Mouse (Mus musculus) kidney, postnatal 4 days (tissue): ENCODE data around the gene Sarm1.
A peak's percentile ranks its signal among the peaks of the same experiment; 100 is the strongest.
"Not testable (repeated sequence)": the region's sequence is repeated elsewhere in the genome, so short reads cannot be mapped to it uniquely, and the experiment has no call there.

Source experiments
- DNase-seq, 2 experiments: peaks; one replicate each; pipeline ENCODE4 v3.0.0; 2021; ENCODE audit warnings: mixed read lengths in 2 of 2

Sarm1 gene

DNA sequence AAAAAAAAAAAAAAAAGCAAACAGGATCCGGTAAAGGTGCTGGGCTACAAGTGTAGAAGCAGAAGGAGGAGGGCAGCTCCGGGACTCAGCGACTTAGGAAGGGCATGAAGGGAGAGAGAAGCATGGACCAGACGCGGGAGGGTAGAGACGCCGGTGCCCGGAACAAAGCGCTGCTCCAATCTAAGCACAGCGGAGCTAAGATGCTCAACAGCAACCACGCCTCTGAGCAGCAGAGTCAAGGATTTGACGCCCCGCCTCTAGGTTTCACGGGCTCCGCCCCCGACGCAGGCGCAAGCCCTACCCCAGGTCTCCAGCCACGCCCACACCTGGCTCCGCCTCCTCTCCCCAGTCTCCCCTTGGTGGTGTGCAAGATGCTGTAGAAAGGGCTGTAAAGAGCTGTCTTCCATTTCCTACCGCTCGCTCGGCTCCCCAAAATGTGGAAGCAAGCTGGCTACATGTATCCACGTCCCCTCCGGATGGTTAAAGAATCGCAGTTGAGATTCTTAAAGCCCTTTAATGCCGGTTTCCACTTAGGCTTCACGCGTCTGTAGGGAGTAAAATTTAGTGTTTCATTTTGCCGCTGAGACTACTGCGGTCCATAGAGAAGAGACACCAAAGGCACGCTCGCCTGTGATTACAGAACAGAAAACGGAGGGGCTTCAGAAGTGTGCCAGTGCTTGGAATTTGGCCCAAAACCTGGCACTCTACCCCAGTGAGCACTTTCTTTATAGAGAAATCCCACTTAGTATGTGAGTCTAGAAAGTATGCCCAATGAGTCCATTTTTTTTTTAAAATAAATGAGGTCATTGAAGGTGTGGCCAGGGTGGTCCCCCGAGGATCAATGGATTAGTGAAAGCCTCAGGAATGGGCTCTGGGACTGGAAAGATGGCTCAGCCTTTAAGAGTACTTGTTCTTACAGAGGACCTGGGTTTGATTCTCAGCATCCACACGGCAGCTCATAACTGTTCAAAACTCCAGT, at the start of gene Sarm1:
Sarm1 (minus strand) TSS at position 211 of the 979 bp plus-strand sequence.
- peak; percentile 96 for DNase-seq

DNA sequence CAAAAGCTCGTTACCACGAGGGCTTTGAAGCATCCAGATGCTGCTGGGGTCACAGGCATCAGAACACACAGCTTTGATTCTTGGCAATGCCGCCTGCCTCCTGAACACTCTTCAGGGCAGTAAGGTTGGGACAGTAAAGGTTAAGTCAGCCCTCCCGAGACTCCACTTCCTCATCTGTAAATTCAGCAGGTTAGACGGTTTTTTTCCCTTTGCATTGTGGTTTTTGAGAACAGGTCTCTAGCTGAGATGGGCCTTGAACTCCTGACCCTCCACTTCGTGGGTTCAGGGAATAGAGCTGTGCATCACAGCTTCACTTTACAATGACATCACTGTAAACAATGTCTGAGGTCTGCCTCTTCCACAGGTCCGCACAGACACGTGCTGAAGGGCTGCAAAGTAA, 47.6 kb upstream of the Sarm1 start:
- no peak for DNase-seq

DNA sequence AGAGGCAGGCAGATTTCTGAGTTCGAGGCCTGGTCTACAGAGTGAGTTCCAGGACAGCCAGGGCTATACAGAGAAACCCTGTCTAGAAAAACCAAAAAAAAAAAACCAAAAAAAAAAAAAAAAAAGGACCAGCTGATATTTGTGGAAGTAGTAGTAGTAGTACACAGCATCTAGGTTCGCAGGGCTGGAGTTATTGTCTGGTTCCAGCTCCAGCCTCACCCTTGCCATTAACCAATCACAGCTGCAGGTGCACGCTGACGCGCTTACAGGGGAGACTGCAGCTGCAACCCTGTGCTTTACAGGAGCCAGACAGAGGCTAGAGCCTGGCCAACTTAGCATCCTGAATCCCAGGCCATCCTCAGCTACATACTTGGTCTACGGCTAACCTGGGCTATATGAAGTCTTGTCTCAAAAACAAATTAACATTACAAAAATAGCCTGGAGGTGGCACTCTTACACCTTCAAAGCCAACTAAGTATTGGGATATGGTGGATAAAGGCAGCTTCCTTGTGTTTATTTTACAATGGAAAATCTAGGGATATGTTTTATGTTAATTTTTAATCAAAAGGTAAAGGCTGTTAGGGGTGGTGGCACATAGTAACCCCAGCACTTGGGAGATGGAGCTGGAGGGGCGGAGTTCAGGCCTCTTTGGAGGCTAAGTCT, 47.0 kb upstream of the Sarm1 start:
- DNase-seq = no peak

DNA sequence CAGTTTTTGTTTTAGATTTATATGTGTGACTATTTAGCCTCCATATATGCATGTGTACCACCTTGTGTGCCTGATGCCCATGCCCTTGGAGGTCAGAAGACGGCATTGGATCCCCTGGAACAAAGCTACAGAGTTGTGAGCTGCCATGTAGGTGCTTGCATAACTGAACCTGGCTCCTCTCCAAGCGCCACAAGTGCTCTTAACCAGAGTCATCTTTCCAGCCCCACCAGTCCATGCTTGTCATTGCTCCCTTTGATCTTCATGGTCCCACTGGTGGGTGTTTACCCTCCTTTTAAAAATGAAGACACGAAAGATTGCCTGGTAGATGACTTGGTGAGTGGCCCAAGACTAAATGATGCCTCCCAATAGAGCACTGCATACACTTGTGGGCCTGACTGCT, 42.8 kb upstream of the Sarm1 start:
- no peak for DNase-seq

DNA sequence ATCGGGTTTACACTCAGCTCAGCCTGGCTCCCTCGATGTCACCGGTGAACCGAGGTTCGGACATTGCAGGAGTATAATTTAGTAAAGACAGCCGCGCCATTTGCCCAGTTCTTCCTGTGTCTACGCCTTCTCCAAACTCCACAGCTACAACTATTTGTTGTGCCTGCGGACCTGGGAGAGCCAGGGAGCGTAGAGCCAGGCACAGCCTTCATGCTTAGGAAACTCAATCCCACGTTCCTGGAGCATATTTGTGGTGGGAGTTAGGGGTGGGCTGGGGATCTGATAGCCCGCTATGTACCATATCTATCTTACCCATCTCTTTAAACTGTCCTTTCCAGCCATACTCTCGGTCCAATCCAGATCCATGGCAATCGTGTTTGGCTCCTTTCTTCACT, 39.1 kb upstream of the Sarm1 start:
- DNase-seq = no peak

DNA sequence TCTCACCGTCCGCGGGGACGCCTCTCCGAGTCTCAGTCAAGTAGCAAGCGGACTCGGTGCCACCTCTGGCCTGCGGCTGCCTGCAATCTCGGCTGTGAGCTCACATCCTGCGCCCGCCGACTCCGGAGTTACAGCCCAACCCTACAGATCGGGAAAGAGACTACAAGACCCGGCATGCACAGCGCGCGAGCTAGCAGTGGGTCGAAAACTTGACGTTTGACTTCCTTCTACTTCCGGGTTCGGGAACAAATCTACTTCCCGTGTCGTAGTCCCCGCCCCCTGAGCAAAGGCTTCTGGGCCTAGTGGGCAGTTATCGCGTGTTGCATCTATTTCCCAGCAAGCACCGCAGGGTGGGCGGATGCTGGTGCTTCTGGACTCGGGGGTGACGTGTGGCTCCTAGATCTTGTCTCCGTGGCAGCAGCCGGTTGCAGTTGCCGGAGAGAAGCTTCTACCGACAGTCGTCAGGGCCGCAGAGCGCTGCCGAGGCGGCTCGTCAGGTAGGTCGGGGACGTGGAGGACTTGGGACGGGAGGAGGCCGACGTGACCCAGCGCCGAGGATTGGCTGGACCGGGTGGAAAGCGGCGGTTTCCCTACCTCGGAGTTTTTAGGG, 38.6 kb upstream of the Sarm1 start, which contains the start of the genes Tnfaip1 and Ift20:
Tnfaip1 (minus strand) TSS at position 253 of the 610 bp plus-strand sequence.
Ift20 (plus strand) TSS at position 282 of the 610 bp plus-strand sequence.
- peak; percentile 98 to 99 for DNase-seq

DNA sequence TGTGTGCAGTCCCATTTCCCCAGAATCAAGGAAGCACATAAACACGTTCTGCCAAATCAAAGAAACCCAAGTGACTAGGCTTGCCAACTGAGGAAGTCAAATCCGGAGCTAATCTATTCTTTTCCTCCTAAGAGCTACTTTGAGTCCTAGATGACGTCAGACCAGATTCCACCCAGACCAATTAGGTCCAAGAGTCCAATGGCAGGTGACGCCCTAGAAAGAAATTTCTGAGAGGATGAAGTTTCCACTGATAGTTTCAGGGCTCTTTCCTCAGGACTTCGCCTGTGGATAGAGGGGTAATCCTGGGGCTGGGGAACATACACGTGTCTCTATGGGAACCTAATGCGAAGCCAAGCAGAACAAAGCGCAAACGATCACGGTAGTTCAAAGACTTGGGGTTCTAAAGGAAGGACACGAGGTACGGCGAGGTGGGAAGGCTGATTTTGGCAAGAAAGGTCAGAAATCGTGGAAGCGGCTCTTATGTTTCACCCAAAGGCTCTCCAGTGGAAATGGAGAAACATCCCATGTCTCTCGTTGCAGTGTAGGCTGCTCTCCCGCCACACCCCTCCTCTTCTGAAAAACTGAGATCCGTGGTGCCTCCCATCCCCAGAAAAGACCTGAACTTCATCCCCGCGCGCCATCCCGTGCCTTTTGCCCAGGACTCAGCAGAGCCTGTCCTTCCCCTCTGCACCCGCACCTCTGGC, 38.0 kb upstream of the Sarm1 start:
- DNase-seq = peak; percentile 29 to 54

DNA sequence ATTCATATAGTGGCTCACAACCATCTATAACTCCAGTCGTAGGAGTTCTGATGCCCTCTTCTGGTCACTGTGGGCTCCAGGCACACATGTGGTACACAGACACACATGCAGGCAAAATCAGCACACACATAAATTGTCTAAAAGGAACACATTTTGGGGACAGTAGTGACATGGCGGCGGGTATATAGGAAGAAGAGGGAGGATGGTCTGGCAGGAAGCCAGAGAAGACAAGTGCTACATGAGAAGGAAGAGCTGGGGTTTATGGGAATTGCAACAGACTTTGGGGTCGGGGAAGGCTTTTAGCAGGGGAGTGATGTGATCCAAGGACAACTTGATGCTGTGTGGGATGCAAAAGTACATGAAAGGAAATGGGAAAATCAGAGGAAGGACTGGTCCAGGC, 37.0 kb upstream of the Sarm1 start:
- no peak for DNase-seq

DNA sequence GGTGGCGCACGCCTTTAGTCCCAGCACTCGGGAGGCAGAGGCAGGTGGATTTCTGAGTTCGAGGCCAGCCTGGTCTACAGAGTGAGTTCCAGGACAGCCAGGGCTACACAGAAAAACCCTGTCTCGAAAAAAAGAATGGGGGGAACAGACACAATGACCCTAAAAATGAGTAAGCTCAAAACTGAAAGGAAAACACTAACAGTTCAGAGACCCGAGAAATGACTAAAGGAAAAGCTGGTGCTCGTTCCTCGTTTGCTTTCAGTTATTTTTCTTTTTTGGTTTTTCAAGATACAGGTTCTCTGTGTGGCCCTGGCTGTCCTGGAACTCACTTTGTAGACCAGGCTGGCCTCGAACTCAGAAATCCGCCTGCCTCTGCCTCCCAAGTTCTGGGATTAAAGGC, 34.0 kb upstream of the Sarm1 start:
- DNase-seq = not testable (repeated sequence)

DNA sequence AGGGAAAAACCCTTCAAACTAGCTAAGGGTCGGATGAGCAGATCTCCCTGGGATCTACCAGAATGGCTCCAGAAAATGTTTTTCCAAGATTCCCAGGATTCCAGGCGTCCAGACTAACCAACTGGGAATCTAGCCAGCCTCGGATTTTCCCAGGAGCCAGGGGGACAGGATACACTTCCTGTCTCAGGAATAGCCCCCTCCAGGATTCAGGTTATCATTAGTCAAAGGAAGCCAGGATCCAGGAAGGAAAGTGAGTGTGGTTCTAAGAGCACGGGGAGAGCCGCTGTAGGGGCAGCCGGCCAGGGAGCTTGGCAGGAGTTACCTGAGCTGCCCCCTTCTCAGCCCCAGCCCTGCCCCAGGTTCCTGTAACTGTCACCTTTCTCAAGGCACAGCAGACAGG, 33.5 kb upstream of the Sarm1 start:
- DNase-seq = peak; percentile 54 to 69

DNA sequence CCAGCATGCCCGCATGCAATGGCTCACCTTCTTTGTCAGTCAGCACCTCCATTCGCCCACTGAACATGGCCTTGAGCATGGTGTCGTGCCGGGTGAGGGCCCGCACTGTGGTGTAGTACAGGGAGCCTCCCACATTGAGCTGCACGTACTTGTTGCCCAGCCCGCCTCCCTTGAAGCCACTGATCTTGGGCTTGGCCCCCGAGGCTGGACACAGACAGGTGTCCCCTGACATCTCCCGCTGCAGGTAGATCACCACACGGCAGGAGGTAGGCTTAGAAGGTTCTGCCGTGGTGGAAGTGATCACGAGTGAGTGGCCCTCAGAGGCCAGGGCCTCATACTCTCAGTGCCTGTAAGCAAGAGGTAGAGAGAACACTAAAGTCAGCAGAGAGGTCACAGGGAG, 32.4 kb upstream of the Sarm1 start:
- DNase-seq = no peak

DNA sequence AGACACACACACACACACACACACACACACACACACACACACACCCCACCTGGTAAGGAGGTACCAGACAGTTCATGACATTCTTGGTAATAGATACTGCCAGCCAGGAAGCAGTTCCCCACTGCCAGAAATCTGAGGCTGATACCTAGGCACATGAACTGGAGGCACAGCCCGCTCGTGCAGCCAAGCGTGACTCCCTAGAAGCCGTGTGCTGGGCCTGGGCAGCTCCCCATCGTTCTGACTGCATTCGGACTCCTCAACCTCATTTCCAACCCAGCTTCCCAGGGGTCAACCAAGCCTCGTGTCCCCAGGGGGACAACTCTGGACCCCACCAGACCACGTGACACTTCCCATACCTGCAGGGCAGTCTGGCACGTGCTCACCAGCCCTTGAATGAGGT, 31.2 kb upstream of the Sarm1 start:
- DNase-seq = peak; percentile 41 to 48

DNA sequence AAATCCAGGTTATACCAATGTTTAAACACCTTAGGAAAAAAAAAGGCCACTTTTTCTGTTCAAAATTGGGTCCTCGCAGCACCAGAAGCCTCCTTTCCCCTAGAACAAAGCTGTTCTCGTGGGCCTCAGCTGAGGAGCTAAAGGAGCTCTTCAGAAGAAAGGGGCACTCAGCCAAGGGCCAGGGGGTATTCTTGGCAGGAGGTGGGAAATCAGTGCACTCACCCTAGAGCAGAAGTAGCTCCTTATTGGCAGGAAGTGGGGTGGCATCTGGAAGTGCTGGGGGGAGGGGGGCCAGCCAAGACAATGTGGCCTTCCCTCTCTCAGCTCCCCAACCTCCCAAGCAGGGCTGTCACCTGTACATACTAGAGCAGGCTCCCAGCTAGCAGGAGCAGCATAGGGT, 27.3 kb upstream of the Sarm1 start:
- no peak for DNase-seq

DNA sequence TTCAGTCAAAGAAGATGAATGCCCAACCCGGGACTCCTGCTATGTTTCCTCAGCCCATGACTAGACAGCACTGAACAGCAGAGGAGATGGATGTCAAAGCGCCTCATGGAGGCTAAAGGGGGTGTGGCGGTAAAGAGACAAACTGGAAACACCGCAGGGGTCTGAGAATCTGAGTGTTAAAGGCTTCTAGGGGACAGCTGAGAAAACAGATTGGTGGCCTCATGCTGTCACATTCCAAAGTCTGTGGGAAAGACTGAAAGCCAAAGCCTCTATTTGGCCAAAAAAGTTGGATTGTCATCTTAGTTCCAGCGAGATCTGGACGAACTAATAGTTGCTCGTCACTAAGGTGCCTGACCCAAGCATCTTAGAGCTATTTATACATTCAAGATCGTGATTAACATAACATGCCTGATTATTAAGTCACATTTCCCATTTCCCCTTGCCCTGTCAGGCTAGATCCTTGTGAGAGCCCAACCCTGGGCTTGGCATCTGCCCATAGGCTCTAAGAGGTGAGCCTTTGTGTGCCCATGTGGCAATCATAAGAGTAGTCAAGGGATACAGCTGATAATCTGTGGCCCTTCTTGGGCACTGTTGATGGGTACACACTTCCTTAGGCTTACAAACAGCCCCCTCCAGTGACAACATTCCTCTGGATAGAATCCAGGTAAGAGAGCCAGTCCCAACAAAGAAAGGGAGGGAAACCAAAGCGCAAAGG, 25.8 kb upstream of the Sarm1 start:
- DNase-seq = no peak

DNA sequence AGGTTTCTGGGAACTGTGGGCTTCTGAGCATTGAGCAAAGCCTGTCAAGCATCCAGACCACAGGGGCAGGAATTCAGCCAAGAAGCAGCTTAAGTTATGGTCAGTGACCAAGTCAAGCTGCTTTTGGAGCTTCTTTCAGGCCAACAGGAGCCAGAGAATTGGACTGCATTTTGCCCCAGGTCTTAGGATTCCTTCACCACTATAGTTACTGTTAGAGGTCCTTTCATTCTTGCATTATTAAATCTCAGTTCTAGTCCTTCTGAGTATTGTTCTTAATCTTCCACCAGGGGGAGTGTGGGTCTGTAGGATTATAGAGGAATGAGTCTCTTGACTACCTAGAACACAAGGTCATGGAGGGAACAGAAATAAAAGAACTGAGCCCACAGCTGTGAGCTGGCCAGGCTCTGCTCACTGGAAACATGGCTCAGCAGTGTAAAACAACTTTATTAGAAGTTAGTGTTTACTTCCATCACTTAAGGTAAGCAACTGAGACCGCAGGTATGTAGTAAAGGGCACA, 25.0 kb upstream of the Sarm1 start:
- DNase-seq = peak; percentile 29 to 41

DNA sequence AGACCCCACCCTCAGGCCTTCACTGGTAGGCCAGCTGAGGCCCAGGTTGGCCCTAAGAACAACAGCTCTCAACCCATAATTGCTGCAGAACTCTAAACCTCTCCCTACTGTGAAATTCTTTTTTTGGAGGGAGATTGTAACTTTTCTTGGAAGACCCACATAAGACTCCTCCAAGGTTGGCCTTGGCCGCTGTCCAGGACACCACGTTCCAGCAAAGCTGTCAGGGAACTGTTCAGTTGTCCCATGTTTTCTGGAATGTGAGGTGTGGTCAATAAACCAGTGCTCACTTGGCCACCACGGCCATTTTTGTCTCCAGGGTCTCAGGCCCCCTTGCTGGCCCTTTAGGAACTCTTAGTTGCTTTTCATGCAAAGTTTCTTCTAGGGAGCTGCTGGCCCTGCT, 24.3 kb upstream of the Sarm1 start:
- no peak for DNase-seq

DNA sequence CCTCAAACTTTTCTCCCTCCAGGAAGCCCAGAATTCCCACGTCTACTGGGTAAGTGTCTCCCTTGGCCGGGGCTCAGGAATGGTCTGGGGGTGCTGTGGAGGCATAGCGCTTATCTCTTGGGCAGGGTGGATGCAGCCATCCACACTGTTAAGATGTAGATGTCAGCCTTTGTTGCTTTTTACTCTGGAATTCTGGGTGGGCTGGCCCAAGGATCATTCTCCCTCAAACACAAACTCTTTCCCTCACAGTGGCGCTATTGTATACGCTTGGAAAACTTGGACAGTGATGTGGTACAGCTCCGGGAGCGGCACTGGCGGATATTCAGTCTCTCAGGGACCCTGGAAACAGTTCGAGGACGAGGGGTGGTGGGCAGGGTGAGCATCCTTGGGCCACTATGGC, 21.4 kb upstream of the Sarm1 start:
- no peak for DNase-seq

DNA sequence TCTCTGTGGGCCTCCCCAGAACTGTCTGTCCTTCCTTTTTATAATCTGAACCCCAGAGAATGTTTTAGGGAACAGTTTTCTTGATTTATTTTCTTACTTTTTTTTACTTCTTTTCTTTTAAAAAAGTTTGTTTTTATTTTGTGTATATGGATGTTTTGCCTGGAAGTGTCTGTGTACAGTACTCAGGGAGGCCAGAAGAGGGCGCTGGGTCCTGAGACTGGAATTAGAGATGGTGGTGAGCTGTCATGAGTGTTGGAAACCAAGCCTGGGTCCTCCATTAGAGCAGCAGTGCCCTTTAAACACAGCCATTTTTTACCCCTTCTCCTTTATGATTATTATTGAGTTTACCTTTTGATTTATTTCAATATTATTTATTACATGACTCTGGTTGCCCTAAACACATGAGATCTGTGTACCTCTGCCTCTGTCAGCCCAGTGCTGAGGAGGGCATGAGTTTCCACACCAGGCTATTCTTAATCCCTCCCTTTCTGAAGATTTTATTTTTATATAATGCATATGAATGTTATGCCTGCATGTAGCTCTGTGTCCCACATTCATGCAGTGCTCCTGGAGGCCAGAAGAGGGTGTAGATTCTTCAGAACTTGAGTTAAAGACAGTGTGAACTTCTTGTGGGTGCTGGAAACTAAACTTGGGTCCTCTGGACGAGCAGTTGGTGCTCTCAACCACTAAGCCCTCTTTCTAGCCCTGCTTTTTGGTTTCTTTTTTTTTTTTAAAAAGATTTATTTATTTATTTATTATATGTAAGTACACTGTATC, 18.2 kb upstream of the Sarm1 start:
- DNase-seq = peak in 1 of 2 experiments; percentile 22

DNA sequence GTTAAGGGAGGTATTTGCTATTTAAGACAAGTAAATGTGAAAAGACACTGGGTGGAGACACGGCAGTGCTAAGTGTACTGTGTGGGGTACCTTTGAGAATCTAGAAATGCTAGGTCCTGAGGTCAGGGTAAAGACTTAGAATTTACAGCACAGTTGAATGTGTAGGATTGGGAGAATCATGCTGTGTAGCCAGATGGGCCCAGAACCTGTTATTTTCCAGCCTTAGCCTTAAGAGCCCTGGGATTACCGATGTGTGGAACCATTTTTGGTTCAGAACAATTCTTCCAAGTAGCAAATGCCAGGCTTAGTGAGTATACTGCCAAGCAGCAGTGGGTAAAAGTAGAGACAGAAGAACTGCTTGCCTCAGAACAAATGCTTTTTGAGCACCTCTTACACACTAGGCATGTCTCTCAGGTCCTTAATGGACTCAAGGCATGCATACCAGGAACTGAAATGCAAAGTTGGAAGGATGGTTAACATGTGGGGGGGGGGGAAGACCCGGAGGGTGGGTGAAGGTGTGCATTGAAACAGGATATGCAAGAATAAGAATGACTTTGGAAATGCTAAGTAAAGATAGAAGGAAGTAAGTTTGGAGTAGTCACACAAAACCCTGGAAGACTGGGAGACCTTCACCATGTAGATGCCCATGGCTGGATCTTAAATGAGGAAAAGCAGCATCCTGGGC, 15.7 kb upstream of the Sarm1 start:
- no peak for DNase-seq
